Mouse (Mus musculus) embryonic facial prominence, embryonic 12.5 days (tissue): ENCODE results near the gene Clvs2. TPM values are rescaled to one million over a fixed set of nuclear protein-coding genes. Genes with fewer than 3 reads are reported as not detected.

Experiments
- polyA plus RNA-seq: library from polyadenylated mRNA; unstranded; fragments of >200 nt; fragmentation: Nextera tagmentation; extraction: Ambion mirVana; gene quantifications from 2 replicates; pipeline ENCODE4 v1.2.1, GENCODE M21; 2016

The Clvs2 gene
- polyA plus RNA-seq, 1 experiment from 2014 or later = 0.87 TPM

Other genes with a start within 250 kb of the Clvs2 start
- gene Sult3a2, start 161.9 kb upstream of the Clvs2 start, polyA plus RNA-seq = not detected in 2 replicates
- gene Sult3a1, start 233.0 kb upstream of the Clvs2 start, polyA plus RNA-seq = not detected in 2 replicates